Mouse (Mus musculus) ovary, adult 18-20 months (tissue): ENCODE data around the gene Olfr1382.
"Not testable (repeated sequence)": the region's sequence is repeated elsewhere in the genome, so short reads cannot be mapped to it uniquely, and the experiment has no call there.

Experiments
- DNase-seq: peaks from one replicate; pipeline ENCODE4 v3.0.0; 2022; ENCODE audit warnings: low spot score, mixed read lengths

Gene Olfr1382

DNA sequence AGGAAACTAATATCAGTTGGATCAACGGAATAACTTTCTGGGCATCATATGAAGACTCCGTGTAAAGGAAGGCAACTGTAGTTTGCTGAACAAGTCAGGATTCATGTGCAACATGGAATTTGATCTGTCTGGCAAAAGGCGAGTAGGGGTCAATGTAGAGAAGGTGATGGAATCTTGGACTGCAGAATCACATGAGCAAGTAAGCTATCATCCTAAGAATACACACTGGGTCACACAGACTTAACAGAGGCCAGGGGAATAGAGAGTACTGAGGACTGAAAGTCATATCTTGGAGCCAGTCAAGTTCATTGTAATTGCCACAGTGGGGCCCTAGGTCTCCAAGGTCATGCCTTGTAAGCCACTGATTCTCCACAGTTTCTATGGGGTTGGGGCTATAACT, at the start of gene Olfr1382:
Olfr1382 (plus strand) TSS at position 301 of the 400 bp plus-strand sequence.
- no peak for DNase-seq

DNA sequence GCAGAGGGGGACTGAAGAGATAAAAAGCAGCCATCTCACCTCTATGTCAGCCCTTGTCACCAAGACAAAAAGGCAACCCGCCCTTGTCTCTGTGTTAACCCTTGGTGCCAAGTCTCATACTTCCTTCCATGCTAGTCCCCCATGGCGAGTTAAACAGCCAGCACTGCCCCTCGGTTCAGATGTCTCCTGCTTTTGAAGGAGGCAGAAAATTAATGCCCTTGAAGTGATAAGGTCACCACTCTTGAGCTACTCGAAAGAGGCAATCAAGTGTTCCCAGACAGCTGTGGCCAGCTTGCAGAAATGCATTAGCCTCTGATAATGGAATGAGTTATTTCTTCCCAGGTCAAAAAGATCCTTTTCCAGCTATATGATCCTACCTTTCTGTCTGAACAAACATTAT, 42.1 kb upstream of the Olfr1382 start:
- no peak for DNase-seq

DNA sequence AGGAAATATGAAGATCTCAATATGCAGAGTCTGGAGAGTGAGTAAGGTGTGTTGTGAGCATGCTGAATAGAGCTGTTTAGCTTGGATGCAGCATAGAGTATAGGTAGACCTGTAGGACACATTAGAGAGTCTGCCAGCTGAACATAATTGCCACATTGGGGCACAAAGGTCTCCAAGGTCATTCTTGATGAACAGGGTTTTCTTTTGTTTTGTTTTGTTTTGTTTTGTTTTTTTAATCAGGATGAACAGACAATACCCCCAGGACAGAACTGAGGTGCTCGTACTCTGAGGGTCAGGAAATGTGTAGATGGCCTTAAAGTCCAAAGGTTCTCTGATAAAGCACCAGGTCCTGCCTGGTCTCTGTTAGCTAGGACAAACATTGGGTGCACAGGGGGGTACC, 39.3 kb upstream of the Olfr1382 start, which contains the start of gene Olfr1385:
Olfr1385 (plus strand) TSS at position 301 of the 400 bp plus-strand sequence.
- not testable (repeated sequence) for DNase-seq

DNA sequence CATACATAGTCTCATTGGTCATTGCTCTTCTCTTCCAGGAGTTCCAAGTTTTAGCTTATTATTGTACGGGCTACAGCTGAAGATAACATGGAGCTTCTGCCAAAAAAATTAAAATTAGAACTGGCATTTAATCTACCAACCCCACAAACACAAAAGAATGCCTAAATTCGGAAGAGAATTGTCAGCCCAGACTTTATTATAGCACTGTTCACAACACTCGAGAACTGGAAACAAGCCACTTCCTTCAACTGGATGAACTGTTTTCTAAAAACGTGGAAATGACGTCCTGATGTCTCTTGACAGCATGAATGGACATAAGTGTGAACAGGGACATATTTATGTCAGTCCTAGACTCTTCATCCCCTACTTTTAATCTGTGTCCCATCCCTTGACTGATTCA, 10.0 kb upstream of the Olfr1382 start:
- no peak for DNase-seq

DNA sequence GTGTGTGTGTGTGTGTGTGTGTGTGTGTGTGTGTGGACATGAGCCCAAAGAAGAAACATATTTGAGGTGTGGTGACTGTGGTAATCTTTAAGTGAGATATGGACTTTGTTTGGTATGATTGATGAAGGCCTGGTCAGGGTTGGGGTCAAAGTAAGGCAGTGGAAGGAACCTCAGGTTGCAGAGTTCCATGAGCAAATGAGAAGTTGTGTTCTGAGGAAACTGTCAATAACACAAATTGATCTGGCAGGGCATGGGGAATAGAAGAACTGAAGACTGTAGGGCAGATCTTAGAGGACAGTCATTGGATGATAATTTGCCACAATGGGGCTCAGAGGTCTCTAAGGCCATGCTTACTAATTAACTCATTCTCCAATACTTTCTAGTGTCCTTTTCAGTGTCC, 8.7 kb upstream of the Olfr1382 start, which contains the start of gene Olfr1383:
Olfr1383 (plus strand) TSS at position 301 of the 400 bp plus-strand sequence.
- DNase-seq: no peak

DNA sequence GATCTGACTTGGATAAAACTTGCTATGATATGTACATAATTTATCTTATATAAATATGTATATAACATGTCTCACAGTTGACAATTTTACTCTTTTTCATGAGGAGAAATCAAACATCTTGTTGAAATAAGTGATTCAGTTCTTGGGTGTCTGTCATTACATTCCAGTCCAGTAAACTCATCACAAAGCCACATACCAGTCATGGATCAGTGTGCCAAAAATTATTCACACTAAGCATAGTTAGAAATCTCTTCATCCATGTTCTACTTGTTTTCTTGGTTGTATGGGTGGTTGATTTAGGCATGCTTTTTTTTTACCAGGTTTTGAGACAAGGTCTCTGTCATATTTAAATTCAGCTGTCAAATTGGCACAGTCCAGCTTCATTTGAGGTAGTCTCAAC, 4.7 kb downstream of the Olfr1382 start:
- DNase-seq: no peak

DNA sequence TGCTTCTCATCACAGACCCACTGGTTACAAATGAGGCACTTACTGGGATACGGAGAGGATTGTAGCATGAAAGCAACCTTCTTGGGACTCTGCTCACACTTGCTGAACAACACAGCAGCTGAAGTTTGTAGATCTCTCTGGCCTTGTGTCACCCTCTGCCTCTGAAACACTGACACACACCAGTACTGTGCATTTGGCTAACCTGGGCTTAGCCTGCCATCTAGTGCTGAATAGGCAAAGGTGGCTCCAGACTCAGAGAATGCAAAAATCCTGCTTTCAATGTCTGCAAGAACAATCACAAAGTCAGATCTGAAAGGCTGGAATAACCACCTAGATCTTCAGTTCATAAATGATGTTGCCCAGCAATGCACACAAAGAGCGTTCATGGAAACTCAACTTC, 8.6 kb downstream of the Olfr1382 start:
- DNase-seq: not testable (repeated sequence)

DNA sequence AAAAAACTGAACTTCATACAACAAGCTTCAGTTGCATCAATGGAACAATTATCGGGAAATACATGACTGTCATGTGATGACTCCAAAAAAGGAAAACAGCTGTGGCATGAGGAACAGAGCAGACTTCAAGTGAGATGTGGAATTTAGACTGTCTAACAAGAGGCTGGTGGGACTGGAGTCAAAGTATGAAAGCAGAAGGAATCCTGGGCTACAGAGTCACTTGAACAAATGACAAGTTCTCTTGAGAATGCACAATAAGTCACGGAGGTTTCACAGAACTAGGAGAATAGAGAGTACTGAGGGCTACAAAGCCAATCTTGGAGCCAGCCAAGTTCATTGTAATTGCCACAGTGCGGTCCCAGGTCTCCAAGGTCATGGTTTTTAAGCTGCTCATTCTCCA, 15.1 kb downstream of the Olfr1382 start, which contains the start of gene Olfr1381:
Olfr1381 (plus strand) TSS at position 301 of the 400 bp plus-strand sequence.
- not testable (repeated sequence) for DNase-seq

DNA sequence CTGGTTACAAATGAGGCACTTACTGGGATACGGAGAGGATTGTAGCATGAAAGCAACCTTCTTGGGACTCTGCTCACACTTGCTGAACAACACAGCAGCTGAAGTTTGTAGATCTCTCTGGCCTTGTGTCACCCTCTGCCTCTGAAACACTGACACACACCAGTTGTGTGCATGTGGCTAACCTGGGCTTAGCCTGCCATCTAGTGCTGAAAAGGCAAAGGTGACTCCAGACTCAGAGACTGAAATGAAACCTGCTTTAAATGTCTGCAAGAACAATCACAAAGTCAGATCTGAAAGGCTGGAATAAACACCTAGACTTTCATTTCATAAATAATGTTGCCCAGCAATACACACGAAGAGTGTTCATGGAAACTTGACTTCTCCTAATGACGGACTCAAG, 26.0 kb downstream of the Olfr1382 start:
- DNase-seq: not testable (repeated sequence)

DNA sequence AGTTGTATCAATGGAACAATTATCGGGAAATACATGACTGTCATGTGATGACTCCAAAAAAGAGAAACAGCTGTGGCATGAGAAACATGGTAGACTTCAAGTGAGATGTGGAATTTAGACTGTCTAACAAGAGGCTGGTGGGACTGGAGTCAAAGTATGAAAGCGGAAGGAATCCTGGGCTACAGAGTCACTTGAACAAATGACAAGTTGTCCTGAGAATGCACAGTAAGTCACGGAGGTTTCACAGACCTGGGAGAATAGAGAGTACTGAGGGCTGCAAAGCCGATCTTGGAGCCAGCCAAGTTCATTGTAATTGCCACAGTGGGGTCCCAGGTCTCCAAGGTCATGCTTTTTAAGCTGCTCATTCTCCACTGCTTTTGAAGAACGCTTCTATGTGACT, 28.5 kb downstream of the Olfr1382 start, which contains the start of gene Olfr1380:
Olfr1380 (plus strand) TSS at position 301 of the 400 bp plus-strand sequence.
- DNase-seq: not testable (repeated sequence)

DNA sequence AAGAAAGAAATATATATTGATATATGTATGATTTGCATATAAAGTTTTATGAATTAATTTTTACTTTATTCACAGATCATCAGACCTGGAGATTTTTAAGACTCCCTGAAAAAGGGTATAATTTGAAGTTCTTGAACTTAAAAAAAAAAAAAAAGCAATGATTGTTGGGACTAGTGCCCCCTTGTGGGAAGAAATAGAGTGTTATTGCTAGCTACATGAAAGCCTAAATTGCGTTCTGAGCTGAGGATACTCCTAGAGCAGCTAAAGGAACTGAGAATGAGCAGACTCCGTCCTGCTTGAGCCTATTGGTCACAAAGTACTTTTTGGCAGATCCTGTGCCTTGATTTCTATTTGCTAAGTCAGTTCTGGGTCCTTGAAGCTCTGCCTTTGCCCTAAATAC, 47.0 kb downstream of the Olfr1382 start:
- DNase-seq: not testable (repeated sequence)

DNA sequence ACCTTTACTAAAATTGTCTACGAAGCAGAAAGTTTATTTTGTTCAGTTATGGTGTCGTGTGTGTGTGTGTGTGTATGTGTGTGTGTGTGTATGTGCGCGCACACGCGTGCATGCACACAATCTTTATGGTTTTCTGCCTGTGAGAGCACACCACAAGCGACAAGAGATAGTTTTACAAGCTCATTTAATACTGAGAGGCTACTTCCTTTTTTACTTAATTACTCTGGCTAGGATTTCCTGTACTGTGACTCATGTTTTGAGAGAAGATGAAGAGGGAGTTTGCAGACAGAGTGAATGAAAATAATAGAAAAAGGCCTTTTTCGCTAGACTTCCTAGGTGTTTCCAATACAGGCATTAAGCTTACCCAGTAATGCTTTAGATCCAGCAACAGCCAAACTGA, 52.4 kb downstream of the Olfr1382 start:
- DNase-seq: not testable (repeated sequence)
